Mouse (Mus musculus) cerebellum, adult 11-12 months (tissue): ENCODE results near the gene Sec14l1.

Experiments
- DNase-seq: peaks from one replicate; pipeline ENCODE4 v3.0.0; 2022

Sec14l1 gene

DNA sequence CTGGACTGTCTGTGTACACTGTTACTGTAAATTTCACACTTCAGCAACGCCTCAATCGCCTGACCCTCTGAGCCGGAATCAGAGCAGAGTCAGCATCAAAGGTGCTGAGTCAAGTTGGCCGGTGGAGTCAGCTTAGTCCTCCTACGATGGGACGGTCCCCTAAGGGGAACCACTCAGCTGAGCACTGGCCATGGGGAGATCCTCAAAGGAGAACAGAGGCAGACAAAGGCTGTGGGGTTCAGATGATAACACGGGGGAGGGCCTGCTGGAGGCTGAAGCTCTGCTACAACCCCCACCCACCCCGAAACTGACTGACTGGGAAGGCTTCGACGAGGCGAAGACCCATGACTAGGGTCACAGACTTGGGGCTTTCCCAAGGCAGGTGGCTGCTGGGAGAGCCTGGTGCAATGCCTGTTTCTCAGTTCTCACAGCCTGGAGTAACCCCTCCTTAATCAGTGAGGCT is 79.5 kb downstream of the Sec14l1 start:
- DNase-seq = no peak

GRCm38 (mm10) chr11:117195616-117196015 is 80.6 kb downstream of the Sec14l1 start:
- no peak for DNase-seq

DNA sequence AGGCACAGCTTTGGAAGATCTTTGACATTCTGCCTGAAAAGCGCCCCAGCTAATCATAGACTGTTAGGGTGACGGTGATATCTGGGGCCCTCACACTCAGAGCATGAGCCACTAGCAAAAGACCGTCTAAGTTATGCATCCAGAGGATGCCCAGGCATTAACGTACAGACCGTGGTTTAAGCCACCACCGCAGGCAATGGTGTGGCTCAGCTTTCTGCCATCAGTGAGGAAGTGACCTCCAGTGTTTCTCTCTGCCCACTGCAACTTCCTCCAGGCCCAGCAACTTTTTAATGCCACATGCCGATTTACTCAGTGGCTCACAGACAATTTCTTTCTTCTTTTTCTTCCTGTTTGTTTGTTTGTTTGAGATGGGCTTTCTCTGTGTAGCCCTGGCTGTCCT is 81.7 kb downstream of the Sec14l1 start:
- DNase-seq = no peak

- no peak for DNase-seq
Observed at GRCm38 (mm10) chr11:117198122-117198521, 83.2 kb downstream of the Sec14l1 start.

DNA sequence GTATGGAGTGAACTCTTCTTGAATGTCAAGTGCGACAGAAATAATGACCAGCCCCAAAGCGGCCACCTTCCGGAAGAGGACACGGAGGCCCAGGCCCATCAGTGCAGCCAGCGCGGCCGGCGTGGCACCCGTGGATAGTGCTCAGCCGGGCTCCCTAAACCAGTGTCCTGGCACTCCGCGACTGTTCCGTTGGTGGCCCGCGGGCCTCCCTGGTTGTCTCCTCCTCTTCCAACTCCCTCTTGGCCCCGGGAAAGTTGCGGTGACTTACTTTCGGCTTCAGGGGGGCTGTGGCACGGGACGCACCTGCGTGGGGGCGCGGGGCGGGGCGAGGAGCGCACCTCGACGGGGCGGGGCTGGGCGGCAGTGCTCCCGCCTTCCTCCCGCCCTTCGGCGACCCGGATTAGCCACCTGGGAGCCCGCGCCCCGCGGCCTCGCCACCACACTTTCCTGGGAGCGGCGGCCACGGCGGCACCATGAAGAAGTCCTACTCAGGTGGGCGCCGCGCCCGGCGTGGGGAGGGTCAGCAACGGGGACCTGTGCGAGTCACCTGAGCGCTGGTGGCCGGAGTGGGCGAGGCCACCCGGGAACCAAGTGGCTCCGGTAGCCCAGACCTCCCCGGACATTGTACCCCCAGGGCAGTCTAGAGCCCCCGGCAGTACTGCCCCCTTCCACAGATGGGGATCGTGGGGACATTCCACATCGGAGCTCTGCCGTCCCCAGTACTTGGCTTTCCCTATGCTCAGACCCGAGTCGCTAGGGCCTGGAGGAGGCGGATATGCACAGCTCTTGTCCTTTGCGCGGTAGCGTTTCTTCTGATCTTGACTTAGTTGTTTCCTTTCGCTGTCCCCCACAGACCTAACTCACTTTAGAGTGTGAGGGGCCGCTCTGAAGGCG is 84.6 kb downstream of the Sec14l1 start, which contains the start of gene Sept9:
Gene Sept9, plus strand, starts transcription at position 380 of the 894 bp plus-strand sequence.
- DNase-seq = no peak

- no peak for DNase-seq
Observed at GRCm38 (mm10) chr11:117201846-117202245, 86.9 kb downstream of the Sec14l1 start.

GRCm38 (mm10) chr11:117204606-117205005 is 89.6 kb downstream of the Sec14l1 start:
- no peak for DNase-seq

- no peak for DNase-seq
Observed at GRCm38 (mm10) chr11:117205042-117205441, 90.1 kb downstream of the Sec14l1 start.

- DNase-seq = no peak
Observed at GRCm38 (mm10) chr11:117205447-117205846, 90.5 kb downstream of the Sec14l1 start.

- no peak for DNase-seq
Observed at GRCm38 (mm10) chr11:117207436-117207835, 92.5 kb downstream of the Sec14l1 start.

- DNase-seq = no peak
Observed at GRCm38 (mm10) chr11:117208151-117208673, 93.2 kb downstream of the Sec14l1 start.
